Mouse (Mus musculus): ENCODE results near the gene Pdcd4. TPM values are rescaled to one million over a fixed set of nuclear protein-coding genes. Genes with fewer than 3 reads are reported as not detected.

The Pdcd4 gene
- total RNA-seq, 4 experiments from 2014 or later: 18.3 to 28.1 (median 23.4) TPM

- no peak for DNase-seq (ENCODE audit: low spot score)
Measured at GRCm38 (mm10) chr19:53871502-53871901, 20.5 kb upstream of the Pdcd4 start.

- DNase-seq (ENCODE audit: low spot score): no peak
Measured at GRCm38 (mm10) chr19:53872994-53873713, 18.9 kb upstream of the Pdcd4 start.

- DNase-seq (ENCODE audit: low spot score): no peak
Measured at GRCm38 (mm10) chr19:53875246-53875645, 16.8 kb upstream of the Pdcd4 start.

- no peak for DNase-seq (ENCODE audit: low spot score)
Measured at GRCm38 (mm10) chr19:53877779-53878178, 14.3 kb upstream of the Pdcd4 start.

- DNase-seq (ENCODE audit: low spot score): no peak
Measured at GRCm38 (mm10) chr19:53880460-53880859, 11.6 kb upstream of the Pdcd4 start.

- no peak for DNase-seq (ENCODE audit: low spot score)
Measured at GRCm38 (mm10) chr19:53881786-53882185, 10.2 kb upstream of the Pdcd4 start.

- DNase-seq (ENCODE audit: low spot score): no peak
Measured at GRCm38 (mm10) chr19:53885450-53885849, 6.6 kb upstream of the Pdcd4 start.

GRCm38 (mm10) chr19:53886576-53887370 lies 5.3 kb upstream of the Pdcd4 start:
- no peak for DNase-seq (ENCODE audit: low spot score)

GRCm38 (mm10) chr19:53887822-53888221 lies 4.2 kb upstream of the Pdcd4 start:
- DNase-seq (ENCODE audit: low spot score): no peak

GRCm38 (mm10) chr19:53888331-53888730 lies 3.7 kb upstream of the Pdcd4 start:
- no peak for DNase-seq (ENCODE audit: low spot score)

GRCm38 (mm10) chr19:53889555-53889954 lies 2.5 kb upstream of the Pdcd4 start:
- no peak for DNase-seq (ENCODE audit: low spot score)

GRCm38 (mm10) chr19:53890274-53890673 lies 1.8 kb upstream of the Pdcd4 start:
- DNase-seq (ENCODE audit: low spot score): no peak

GRCm38 (mm10) chr19:53890781-53891251 lies 1.2 kb upstream of the Pdcd4 start:
- peak; percentile 46 for DNase-seq (ENCODE audit: low spot score)

GRCm38 (mm10) chr19:53891569-53891968 lies 462 bp upstream of the Pdcd4 start:
- no peak for DNase-seq (ENCODE audit: low spot score)

GRCm38 (mm10) chr19:53892838-53893359 lies 868 bp downstream of the Pdcd4 start:
- no peak for DNase-seq (ENCODE audit: low spot score)

- no peak for DNase-seq (ENCODE audit: low spot score)
Measured at GRCm38 (mm10) chr19:53893711-53894171, 1.7 kb downstream of the Pdcd4 start.

- no peak for DNase-seq (ENCODE audit: low spot score)
Measured at GRCm38 (mm10) chr19:53894538-53895121, 2.6 kb downstream of the Pdcd4 start.

- no peak for DNase-seq (ENCODE audit: low spot score)
Measured at GRCm38 (mm10) chr19:53898046-53898445, 6.0 kb downstream of the Pdcd4 start.

GRCm38 (mm10) chr19:53898498-53898897 lies 6.5 kb downstream of the Pdcd4 start:
- no peak for DNase-seq (ENCODE audit: low spot score)

GRCm38 (mm10) chr19:53898970-53899900 lies 7.2 kb downstream of the Pdcd4 start:
- no peak for DNase-seq (ENCODE audit: low spot score)

All from heart, adult 8-10 months (tissue).